Mouse (Mus musculus) liver, adult 2 months (tissue): Measurements from ENCODE around the gene Lsmem1.

Experiments used
- CTCF ChIP-seq: fragments of 200-500 bp; IDR thresholded peaks from 2 replicates; pipeline ENCODE4 v1.5.1; 2011; ENCODE audit warnings: low read depth, low read length, control low read depth
- POLR2A ChIP-seq: fragments of 200-500 bp; IDR thresholded peaks from 2 replicates; pipeline ENCODE4 v1.6.1; 2011; ENCODE audit warnings: low read length, control low read depth; ENCODE audit not compliant: insufficient read depth; ENCODE audit errors: extremely low read depth

- TF ChIP-seq CTCF: no peak
- no peak for TF ChIP-seq POLR2A
These were observed 46.8 kb downstream of the Lsmem1 start for GRCm38 (mm10) chr12:40152353-40153069.
